Mouse (Mus musculus): Measurements from ENCODE around the gene Nectin1.

DNA sequence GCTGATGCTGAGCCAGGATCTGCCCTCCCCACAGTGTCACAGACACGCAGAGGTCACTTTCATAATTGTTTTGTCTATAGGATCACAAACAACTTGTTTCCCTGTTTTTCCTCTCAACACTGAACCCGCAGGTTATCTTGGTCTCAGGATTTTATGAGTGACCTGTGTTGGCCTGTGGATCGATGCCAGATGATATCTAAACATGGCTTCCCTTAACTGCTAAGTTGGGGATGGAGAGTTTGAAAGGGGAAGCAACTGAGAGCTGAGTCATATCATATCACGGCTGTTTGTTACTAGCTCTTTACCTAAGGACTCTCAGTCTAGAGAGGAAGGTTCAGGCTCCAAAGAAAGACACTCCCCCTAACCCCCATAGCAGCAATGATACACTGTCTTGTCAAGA is 11.7 kb downstream of the Nectin1 start:
- TF ChIP-seq CTCF (IDR thresholded peaks at IDR 0.05; ENCODE audit: low read depth, low read length), result no peak
- TF ChIP-seq POLR2A (IDR thresholded peaks at IDR 0.05; ENCODE audit: extremely low read depth, insufficient read depth, low read length), result no peak

Measured in liver, adult 2 months (tissue).